Mouse (Mus musculus): ENCODE results near the gene Gimap3.
A peak's percentile ranks its signal among the peaks of the same experiment; 100 is the strongest.

Gimap3 gene

DNA sequence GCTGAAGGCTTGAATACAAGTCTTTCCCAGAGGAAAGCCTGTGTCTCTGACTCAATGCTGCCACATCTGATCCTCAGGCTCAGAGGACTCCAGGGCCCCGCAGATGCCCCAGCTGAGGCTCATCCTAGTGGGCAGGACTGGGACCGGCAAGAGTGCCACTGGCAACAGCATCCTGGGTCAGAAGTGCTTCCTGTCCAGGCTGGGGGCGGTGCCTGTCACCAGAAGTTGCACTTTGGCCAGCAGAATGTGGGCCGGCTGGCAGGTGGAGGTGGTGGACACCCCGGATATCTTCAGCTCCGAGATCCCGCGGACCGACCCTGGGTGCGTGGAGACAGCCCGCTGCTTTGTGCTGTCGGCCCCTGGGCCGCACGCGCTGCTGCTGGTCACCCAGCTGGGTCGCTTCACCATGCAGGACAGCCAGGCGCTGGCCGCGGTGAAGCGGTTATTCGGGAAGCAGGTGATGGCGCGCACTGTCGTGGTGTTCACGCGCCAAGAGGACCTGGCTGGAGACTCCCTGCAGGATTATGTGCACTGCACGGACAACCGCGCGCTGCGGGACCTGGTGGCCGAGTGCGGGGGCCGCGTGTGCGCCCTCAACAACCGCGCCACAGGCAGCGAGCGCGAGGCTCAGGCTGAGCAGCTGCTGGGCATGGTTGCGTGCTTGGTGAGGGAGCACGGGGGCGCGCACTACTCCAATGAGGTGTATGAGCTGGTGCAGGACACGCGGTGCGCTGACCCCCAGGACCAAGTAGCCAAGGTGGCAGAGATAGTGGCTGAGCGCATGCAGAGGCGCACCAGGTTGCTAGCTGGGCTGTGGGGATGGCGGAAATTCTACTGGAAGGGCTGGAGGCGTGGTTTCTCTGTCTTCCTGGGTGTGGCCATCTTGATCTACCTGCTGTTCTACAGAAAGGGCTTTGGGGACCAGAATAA is 28.0 kb downstream of the Gimap3 start:
- DNase-seq = peak; percentile 33

DNA sequence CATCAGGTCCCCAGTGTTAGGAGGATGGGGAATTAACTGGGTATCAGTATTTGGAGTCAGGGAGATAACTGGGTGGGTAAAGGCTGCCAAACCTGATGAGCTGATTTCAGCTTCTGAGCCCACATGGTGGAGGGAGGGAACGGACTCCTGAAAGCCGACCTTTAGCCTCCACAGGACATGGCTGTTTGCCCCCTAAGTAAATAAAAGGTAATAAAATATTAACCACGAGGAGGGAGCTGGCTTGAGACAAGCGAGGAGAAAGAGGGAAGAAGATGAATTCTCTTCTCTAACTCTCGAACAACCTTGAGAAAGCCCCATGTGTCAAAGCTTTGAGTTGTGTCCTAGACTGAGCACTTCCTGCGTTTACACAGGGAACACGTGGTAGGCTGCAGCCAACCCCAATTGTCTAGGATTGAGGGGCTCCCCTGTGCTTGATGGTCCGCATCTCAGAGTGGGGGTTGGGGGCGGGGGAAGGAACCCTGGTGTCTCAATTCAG is 28.9 kb downstream of the Gimap3 start:
- DNase-seq = no peak

DNA sequence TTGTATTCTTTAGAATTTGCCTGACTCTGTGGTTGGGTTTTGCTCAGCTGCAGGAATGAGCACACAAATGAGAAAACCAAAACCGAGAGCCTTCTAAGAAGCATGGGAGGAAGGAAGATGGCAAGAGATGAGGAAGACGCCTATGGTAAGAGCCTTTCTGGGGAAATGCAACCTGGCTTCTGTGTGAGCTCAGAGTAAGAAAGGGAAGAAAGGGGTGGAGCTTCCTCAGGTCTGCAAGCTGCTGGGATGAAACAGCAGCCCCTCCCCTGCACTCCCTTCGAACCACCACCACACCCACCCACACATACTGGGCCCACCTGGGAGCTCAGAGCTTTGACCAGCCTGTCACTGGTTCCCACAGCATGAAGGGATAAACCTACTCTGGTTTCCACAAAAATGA is 29.4 kb downstream of the Gimap3 start:
- DNase-seq = no peak

DNA sequence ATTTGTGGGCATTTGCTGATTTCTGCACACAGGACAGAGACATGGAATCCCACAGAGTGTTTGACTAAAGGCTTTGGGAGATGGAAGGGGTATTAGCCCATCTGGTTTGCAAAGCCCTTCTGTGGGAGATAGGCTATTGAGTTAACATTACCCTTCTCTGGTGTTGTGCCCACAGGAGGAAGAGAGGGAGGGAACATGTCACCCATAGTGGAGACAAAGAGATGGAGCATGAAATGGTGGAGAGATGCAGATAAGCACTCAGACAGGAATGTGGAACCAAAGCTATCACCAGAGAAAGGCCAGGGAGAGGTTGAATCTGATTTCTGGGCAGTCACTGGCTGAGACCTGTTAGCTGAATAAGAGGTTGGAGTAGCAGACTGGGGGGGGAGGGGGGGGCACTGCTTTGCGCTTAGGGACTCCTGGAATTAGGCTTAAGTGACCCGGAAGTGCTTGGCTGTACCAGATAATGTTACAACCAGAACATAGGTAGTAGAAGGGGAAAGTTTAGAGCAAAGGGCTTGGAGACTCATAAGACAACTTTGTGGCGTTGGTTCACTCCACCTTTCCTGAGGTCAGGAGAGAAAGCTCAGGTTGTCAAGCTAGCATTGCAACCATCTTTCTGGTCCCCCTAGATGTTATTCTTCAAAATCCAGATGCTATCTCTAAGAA is 30.0 kb downstream of the Gimap3 start:
- DNase-seq = no peak

DNA sequence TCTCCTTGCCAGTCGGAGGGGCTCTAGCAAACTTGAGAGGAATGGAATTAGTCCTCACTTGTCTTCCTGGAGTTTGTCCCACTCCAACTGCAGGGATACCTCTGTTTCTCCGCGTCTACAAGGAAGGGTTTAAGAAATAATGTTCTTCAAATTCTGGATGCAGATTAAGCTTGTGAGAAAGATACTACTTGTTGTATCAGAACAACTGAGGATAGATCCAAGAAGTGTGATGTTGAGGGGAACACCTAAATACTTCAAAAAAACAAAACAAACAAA is 30.9 kb downstream of the Gimap3 start:
- no peak for DNase-seq

DNA sequence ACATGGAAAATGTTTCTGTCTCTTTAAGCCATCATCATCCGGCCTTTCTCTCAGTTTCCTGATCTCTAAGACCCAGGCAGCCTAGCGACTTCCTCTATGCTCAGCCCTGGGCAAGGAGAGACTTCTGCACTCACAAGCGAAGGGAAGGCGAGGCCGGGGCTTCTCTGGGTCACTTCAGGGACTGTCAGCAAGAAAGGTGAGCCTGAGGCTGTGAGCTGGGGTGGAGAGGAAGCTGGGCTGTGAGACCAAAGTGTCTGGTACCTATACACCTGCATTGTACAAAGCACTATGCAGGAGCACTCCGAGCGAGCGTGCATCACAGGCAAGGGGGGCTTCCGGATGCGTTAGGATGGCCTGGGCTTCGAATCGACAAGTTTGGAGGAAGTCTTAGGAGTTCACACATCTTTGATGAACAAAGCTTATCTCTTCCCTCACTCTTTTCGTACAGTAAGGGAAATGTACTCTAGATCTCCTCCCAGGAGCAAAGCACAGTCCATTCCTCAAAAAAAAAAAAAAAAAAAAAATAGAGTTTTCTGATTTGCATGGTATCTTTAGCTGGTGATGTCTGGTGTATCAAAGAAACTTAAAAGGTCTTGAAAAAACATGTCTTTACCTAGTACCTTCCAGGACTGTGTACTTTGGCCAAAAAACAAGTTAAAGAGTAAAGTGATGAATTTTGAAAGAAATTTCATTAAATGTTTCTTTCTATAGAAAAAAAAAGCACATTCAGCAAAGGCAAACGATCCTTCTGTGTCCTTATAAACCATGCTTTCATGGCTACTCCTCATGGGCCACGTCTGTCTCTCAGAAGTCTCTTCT is 31.5 kb downstream of the Gimap3 start, which contains the start of gene Gimap1:
Gene Gimap1 (plus strand): TSS at position 94 of the 819 bp plus-strand sequence.
- peak; percentile 78 for DNase-seq

DNA sequence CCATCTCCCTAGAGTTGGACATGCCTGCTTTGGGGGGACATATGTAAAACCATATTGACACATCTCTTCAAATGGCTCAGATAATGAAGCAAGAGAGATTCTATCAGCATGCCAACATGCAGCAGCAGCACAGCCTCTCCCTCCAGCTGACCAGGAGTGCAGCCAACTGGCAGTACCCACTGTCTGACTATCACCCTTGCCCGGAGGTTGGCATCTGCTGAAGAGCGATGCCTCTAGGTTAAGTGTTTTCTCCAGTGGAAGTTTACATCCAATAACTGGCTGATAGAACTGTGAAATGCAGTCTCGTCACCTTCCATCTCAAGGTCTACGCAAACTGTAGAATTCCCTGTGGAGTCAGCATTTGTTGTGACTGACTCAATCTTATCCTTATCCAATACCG is 33.0 kb downstream of the Gimap3 start:
- DNase-seq = no peak

DNA sequence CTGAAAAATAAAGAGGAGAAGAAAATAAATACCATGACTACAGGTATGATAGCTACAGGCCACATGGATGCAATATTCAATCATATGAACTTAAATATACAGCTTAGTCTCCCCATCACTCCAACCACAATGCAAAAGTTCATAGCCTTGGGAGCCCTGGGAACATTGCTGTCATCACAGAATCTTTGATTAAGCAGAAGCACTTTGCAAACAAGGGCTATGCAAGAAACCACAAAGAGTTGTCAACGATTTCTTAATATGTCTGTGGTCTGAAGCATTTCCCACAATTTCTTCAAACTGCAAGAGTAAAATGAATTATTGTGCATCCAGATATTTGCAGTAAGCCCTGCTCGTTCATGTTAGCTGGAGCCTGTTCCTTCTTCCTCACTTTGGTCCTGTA is 33.6 kb downstream of the Gimap3 start:
- no peak for DNase-seq

DNA sequence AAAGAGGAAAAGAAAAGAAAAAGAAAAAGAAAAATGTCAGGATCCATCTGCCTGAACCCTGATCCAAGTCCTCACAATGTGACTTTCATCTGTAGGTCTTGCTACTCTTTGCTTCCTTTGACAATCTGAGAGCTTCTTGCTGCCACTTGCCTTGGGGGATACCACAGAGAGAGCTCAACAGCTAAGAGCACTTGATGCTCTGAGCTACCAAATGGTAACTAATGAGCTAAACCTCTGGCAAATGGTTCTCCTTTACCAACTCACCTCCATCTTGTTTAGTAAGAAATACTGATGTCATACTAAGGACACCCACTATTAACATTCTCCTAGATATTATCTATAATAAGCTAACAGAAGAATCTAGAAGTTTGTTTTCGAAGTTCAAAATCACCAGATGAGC is 37.0 kb downstream of the Gimap3 start:
- DNase-seq = no peak

DNA sequence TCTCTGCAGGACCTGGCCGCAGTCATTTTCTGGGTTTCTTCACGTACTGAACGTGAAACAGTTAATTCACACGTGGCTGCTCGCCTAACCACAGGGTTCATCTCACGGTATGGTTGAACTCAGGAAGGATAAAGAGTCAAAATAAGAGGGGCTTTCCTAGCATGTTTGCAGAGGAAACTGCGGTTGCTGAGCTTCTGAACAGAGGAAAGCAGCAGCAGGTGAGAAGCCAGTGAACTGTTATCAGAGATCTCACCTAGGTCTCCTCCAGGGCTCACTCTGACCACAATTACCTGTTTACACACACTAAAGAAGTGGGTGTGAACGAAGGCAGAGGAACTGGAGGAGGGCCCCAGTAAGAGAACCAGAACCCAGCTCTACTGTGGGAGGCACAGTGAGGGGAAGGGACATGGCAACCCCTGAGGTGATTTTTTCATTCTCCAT is 37.8 kb downstream of the Gimap3 start:
- peak; percentile 57 for DNase-seq

DNA sequence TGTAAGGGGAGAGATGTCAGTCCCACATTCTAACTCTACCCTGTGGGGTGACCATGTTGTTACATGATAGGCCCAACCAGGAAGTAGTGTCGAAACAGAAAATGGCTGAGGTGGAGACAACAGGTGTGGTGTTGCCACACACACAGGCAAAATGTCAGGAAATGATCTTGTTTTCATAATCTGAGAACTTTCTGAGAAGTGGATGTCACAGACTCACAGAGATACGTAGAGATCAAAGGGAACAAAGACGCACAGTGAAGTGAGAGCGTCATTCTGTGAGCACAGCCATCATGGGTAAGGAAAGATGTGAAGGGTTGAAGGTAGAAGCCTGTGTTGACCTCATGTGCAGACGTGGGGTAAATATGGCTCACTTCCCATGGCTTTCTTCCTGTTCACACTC is 42.9 kb downstream of the Gimap3 start:
- no peak for DNase-seq

DNA sequence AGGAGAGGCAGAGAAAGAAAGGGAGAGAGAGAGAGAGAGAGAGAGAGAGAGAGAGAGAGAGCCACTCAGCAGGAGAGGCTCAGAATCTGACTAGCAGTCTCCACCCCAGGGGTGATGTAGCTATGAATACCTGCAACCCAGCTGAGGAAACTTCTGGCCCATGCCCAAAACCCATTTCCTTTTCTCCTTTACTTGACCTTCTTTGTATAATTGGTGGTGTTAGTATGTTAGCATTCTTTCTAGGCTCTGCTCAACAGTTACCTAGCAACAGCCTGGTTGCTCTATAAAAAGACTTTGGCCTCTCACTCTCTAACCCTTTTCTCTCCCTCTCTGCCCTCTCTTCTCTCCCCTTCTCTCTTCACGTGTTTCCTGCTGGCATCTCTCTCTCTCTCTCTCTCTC is 45.2 kb downstream of the Gimap3 start:
- DNase-seq = peak; percentile 93

DNA sequence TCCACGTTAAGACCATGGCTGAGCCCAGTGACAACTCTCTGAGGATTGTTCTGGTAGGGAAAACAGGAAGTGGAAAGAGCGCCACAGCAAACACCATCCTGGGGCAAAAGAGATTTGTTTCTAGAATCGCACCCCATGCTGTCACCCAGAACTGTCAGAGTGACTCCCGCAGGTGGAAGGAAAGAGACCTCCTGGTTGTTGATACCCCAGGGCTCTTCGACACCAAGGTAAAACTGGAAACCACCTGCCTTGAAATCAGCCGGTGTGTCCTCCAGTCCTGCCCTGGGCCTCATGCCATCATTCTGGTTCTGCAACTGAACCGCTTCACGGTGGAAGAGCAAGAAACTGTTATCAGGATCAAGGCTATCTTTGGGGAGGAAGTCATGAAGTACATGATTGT is 47.2 kb downstream of the Gimap3 start:
- DNase-seq = no peak

DNA sequence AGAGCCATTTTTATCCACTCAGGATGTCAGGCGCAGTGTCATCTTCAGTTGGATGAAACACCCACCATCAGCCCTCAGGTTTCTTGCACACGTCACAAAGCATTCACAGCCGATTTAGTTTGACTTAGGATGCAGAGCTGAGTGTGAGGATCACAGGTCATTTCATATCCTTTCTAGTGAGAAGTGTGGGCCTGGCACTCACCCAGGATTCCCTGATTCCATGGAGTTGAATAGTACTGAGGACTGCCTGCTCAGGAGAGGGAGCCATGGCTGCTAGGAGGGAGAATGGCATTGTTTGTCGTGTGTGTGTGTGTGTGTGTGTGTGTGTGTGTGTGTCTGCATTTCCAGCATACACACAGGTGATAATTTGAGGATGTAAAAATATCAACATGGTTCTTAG is 50.3 kb downstream of the Gimap3 start:
- DNase-seq = no peak

DNA sequence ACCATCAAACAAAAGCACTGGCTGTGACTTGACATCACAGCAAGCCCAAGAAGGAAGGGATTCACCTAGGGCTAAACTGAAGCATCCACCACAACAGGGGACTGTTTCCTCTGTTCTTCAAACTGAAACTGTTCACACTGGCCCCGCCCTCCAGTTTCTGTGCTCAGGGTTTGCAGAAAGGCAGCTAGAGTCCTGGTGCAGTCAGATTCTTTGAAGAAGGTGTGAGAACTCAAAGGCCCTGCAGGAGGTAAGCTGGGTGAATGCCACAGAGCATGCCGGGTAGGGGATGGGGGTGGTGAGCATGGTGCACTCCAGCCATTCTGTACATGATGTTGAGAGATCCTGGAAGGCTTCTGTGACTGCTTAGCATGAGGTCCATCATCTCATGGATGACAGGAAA is 52.2 kb downstream of the Gimap3 start, which contains the start of the genes Gm28053 and Gimap7:
Gene Gm28053 (plus strand): TSS at position 153 of the 400 bp plus-strand sequence.
Gene Gimap7 (plus strand): TSS at position 167 of the 400 bp plus-strand sequence.
- DNase-seq = no peak
